Mouse (Mus musculus): Measurements from ENCODE around the gene Apoc4.

Apoc4 gene

DNA sequence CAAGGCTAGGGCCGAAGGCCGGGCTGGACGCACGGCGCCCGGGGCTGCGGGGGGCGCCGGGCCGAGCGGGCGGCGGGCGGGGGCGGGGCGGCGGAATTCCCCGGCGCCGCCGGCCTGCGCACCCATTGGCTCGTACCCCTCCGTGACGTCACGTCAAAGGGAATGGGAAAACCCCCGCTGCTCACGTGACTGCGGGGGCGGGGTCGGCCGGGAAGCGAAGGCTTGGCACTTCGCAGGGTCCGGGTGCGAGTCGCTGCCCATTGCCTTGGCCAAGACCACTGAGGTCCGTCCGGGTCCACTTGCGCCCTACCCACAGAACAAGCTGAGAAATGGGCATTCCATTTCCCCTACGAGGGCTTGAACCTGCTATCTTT lies 51.9 kb downstream of the Apoc4 start, which contains the start of gene Relb:
TSS of gene Relb (minus strand) at position 78 of the 374 bp plus-strand sequence.
- DNase-seq (ENCODE audit: low spot score in 2 of 2), result peak; percentile 85 to 92

DNA sequence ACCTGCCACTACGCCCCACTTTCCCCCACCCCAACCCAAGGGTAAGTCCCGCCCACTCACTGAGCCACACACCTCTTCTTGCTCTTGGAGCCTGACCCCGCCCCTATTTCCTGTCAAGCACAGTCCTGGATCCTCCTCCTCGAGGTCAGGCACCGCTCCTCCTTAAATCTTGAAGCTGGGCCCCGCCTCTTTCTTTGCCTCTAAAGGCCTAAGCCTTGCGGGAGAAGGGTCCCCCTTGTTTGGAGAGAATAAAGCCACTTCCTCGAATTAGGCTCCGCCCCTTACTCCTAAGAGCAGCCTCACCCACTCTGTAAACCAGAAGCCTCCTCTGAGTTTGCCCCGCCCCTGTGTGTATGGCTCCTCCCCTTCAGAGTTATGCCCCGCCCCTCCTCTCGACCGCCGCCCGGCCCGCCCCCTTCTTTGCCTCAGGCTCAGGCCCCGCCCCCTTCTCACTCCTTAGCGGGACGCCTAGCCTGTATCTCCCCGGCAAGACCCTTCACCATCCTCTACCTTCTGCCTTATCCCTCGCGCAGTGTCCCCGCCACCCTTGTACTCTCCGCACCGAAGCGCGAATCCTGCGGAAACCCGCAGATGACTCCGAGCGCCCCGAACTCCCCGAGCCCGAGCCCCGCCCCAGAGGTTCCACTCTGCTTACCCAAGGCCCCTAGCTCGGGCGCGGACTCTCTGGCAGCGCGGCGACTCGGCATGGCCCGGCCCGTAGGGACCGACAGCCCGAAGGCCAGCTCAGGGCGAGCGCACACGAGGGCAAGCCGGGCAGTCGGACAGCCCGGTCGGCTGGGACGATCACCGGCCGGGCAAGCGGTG lies 52.5 kb downstream of the Apoc4 start:
- DNase-seq (ENCODE audit: low spot score in 2 of 2), result peak; percentile 89 to 90

DNA sequence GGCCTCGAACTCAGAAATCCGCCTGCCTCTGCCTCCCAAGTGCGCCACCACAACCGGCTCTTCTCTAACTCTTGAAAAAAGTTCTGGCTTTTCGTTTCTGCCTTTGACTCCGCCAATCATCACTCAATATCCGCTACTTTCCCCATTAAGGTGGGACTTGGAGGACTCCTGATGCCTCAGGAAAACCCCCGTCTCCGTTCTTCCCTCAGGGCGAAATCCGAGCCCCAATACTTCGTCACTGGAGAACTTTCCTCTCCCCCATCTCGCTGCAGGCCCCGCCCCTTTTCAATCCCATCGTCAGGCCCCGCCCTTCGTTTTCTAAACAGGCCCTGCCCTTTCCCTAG lies 53.1 kb downstream of the Apoc4 start:
- no peak for DNase-seq (ENCODE audit: low spot score in 2 of 2)

Data from frontal cortex, postnatal 10 days (tissue).